Mouse (Mus musculus) MN1 (cell line): ENCODE measurements at regions not wholly inside any gene's neighbourhood (a gene's known extent, or its start where the extent isn't known, plus 50 kb on each side); places are given as distances from the start of the nearest gene placed in this dataset.
A peak's percentile ranks its signal among the peaks of the same experiment; 100 is the strongest.

Experiments used
- DNase-seq: peaks from one replicate; pipeline ENCODE4 v3.0.0-alpha.2; 2016; ENCODE audit warnings: low spot score

DNA sequence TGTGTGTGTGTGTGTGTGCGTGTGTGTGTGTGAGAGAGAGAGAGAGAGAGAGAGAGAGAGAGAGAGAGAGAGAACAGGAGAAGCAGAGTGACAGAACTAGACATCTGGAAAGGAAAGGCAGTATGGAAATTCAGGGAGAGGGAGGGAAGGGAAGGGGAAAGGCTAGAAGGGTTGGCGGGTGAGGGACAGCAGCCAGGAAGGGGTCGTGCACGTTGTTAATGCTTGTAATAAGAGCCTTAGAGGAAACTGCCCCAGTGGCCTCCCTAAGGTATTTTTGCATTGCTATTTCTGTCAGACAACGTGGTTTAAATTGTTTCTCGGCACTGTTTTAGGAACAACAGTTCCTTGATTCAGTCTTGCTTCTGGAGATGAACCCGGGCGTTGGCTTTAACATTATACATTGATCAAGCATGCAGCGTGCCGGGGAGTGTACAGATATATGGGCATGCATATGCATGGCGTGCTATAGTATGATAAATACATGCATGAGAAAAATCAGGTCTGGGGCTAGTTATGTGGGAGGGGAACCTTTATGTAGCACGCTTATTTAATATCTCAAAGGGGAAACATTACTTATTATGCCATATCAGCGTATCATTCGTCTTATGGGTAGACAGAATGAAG, 52.6 kb upstream of the Ptgfrn start:
- DNase-seq: peak; percentile 49

DNA sequence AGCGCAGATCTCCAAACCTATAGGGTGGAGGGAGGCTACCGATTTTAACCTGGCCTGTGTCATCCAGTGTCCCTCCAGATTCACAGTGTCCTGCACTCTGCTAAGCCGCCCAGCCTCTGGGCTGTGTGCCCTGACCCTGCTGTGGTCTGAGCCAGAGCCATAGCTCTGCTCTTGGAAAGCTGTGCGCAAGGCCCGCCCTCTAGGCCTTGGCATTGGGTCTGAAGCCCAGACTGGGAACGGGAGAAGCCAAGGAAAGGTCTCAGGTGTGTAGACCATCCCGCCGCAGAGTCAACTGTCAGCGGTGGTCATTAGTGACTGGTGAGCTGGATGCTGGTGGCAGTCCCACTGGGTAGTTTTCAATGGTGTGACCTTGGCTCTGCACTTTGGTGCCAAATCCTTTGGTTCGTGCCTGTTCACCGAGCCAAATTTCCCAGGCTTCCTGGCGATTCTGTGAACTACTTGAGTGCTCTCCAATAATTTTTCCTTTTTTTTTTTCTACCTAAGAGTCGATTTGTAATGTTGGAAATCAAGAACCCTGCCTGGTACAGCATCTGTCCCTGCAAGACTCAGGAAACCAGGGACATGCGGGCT, 52.0 kb upstream of the Ptgfrn start:
- DNase-seq: peak; percentile 64

DNA sequence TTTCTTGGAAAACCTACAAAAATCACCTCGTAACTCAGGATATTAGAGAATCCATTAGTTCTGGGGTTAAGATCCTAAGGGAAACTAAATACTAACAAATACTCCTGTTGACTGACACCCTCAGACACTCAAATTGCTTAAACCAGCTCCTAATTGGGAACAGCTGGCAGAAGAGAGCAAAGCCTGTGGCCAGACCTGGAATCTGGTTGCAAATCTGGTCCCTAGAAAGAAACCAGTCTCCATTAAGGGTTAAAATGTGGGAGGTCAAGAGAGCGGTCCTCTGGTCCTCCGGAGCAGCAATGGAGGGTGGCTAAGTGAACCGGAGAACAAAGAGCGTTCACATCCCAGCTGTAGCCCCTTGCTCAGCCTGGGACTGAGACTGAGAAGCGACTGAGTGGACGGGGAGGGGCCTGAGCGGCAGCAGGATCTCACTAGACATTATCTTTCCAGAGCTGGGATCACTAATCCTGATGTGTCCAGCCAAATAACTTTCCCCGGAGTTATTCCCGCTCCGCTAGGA, 51.4 kb upstream of the Ptgfrn start:
- peak; percentile 66 for DNase-seq
